Mouse (Mus musculus) adrenal gland, postnatal 36 days (tissue): ENCODE results near the gene Obscn. TPM values are rescaled to one million over a fixed set of nuclear protein-coding genes. Genes with fewer than 3 reads are reported as not detected.

Experiments used
- DNase-seq, 2 experiments: peaks; one replicate each; pipeline ENCODE4 v3.0.0; 2021; ENCODE audit warnings: mixed read lengths in 1 of 2
- total RNA-seq, 2 experiments: library from RNA; stranded (reverse); gene quantifications; 2 replicates each; pipeline ENCODE4 v1.2.3; 2021

Gene Obscn
- total RNA-seq, 2 experiments from 2014 or later = 0.93 to 0.95 TPM

DNA sequence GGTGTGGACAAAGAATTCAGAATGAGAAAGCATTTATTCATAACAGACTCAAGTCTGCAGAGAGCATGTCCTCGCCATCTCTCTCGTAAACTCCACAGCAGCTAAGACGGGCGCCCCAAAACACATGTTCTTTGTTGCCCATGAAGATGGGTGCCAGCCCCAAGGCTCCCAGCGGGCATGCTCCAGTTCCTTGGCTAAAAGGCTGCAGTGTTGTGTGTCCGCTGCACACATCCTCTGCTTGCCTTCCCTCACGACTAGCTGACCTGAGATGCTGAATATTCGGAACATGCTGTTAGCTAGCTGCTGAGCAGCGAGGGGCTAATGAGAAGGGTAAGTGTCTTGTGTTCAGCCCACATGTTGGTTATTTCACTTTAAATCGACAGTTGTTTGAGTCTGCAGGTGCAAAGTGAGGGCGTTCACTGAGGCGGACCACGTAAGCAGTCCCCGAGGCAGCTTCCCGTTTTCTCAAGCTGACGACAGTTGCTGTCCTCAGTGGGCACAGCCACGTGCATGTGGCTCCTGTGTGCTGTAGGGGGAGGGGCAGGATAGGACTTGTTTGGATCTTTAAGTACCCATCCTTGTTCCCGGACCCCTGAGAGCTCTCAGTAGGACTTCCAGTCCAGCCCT, 153.6 kb downstream of the Obscn start:
- no peak for DNase-seq

DNA sequence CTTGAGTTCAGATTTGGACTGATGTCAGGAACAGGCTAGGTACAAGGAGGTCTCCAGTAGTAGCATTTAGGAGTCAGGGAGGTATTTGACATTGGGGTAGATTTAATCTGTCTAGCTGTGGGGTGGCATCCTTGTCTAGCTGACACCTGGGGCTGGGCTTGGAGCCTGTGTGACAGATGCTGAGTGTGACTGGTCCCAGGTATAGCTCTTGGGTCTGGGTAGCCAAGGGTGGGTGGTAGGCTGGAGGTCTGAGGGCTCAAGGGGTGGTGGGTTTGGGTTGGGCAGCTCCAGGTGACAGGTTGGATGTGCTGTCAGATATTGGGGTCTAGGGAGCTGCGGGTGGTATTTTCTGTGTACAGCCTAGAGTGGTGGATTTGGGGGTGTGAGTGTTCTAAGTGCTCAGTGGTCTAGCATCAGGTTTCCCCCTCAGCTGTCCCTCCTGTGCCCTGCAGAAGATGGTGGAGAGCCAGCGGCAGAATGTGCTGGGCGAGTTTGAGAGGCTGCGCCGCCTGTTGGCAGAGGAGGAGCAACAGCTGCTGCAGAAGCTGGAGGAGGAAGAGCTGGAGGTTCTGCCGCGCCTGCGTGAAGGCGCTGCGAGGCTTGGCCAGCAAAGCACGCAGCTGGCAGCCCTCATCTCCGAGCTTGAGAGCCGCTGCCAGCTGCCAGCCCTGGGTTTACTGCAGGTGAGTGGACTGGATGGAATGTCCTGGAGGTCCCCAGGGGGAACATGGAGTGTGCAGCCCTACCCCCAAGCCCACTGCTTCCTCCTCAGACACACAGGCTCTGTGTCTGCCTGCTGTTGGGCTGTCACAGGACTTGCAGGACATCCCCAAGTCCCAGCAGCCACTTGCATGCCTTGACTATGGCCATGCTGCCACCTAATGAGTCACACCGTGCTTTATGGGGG, 154.4 kb downstream of the Obscn start:
- peak; percentile 50 to 77 for DNase-seq

DNA sequence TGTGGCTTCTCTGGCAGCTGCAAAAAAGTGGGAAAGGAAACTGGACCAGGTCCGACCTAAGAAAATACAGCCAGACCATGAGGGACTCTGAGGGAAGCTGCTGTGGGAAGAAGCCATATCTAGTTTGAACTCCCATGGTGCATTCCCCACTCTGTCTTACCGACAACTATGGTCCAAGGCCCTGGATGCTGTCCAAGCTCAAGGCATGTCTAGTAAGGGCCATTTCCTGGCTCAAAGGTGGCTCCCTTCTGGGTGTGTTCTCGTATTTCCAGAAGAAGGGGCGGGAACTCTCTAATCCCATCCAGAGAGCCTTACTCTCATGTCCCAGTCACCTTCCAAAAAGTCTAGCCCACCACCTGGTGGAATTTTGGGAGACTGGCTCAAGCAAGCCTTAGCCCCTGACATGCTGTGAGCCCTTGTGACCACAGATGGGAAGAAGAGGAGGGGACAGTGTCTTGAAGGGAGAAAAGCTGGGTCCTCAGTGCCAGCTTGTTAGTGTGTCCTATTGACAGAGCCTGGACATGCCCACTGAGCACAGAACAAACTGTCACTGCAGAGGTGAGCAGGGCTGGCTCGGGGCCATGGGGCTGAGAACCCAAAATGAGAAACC, 155.7 kb downstream of the Obscn start:
- peak; percentile 42 to 54 for DNase-seq

DNA sequence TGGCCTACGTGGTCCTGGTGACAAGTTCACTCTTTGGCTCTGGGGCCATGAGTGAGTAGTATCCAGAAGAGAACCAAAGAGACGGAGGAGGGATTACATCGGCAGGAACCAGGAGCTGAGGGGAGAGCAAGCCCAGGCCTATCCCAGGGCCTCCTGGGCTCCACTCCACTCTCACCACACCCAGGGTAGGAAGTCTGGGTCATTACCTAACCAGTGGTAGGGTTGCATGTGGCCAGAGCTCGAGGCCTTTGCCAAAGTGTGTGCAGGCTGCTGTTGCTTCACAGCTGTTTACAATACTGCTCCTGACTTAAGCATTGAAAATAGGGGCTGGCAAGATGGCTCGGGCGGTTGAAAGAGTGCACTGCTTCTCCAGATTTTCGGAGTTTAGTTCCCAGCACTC, 156.5 kb downstream of the Obscn start:
- DNase-seq = peak in 1 of 2 experiments; percentile 25

DNA sequence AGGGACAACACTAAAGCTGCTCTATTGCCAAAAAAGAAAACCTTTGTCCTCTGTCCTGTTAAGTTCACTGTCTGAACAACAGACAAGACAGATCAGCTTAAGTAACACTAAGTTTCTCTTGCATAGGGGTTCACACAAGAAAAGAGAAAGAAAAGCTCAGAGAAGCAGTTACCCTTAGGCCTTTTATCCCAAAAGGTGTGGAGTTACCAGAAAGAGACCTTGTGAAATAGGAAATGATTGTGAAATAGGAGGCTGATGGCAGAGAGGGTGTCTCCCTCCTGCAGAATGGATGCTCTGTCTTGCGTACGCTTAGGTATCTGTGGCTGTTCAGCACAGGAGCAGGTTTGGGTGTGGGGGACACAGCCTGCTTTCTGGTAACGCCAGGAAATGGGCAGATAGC, 157.0 kb downstream of the Obscn start:
- DNase-seq = no peak

DNA sequence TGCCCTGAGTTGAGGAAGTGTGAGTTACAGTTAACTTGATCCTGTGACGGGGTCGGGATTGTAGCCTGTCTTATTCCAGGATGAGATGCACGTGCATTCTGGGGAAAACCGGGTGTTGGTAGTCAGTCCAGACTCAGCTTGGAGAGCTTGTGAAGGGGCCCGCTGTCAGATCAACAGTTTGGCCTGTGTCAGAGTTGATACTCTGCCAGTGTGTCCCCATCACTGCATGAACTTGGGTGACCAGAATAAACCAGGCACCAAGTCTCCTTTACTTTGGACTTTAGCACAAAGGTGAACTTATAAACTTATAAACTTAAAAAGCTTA, 157.5 kb downstream of the Obscn start:
- DNase-seq = no peak

DNA sequence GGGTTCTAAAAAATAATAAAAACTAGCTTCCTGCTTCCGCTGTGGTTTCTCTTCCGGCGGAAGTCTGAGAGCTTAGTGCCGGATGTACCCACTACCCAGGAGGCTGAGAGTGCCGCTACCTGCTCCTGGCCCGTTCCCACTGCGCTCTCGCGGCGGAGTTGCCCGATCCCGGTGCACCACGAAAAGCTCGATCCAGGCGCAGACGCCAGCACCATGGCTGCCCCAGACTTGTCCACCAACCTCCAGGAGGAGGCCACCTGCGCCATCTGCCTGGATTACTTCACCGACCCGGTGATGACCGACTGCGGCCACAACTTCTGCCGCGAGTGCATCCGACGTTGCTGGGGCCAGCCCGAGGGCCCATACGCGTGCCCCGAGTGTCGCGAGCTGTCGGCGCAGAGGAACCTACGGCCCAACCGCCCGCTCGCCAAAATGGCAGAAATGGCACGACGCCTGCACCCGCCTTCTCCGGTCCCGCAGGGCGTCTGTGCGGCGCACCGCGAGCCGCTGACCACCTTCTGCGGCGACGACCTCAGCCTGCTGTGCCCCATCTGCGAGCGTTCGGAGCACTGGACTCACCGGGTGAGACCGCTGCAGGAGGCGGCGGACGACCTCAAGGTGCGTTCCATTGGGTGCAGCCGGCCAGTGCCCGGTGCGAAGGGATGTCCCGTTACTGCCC, 158.0 kb downstream of the Obscn start, which contains the start of gene Trim11:
Gene Trim11, plus strand, starts transcription at position 67 of the 679 bp plus-strand sequence.
- peak; percentile 68 to 77 for DNase-seq

DNA sequence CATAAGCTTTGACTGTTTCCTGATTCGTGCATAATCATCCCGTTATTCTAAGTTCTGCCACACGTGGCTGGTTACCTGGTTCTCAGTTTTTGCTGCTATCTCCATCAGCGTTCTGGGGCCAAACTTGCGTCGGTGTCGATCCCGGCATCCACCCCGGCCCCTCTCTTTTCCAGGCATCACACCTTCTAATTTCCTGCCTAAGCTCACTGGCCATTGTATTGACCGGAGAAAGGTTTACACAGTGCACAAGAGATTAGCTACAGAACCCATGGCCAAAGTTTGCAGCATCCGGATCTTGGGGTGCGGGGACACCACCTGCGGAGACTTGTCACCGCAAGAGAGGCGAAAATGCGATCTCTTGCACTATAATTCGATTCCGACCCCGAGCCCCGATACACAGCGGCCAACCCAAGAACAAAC, 158.6 kb downstream of the Obscn start:
- DNase-seq = no peak

DNA sequence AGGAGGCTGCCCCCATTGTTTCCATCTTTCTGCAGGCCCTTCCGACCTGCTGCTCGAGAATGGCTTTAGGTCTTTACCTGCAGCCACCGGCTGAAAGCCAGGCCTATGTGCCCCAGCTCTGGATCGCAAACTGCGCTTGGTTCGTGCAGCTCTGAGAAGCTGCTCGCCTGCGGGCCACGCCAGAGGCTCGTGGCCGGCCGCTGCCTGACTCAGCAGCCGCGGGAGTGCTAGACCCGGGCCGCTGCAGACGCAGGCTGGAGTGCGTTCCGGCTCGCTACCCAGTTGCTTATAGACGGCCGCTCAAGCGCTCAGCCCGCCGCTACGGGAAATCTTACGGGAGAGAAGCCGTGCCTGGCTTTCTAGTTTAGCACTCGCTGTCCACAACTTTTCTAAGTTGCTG, 159.1 kb downstream of the Obscn start:
- peak; percentile 61 to 69 for DNase-seq

DNA sequence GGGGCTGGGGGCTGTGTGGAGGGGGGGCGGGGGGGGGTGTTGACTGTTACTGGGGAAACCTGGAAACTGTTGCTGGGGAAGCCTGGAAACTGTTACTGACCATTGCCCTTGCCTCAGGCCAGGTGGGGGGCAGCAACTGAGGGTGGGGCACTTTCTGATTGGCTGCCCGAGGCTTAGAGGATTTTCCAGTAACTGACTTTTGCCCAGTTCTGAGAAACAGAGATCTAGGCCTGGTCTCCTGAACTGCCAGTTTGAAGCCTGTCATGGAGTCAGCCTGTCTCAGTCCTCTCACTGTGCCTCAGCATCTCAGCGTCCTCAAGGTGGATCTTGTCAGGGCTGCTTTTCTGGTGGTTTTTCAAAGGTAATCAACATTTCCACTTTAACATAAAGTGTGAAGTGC, 161.8 kb downstream of the Obscn start:
- DNase-seq = no peak

DNA sequence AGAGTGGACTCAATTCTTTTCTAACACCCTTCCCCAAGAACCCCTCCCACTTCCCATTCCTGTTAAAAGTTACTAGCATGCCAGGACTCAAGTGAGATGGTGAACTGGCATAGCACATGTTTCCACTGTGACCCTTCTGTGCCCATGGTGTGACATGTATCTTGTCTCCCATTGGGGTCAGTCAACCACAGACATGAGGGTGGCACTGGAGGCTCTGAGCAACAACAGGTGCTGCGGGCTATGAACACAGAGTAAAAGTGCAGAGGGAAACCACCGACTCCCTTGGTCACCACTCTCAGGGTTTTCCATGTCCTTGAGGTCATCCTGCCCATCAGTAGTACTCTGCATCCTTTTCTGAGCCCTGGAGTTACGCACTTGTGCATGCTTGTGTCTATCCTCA, 164.4 kb downstream of the Obscn start:
- no peak for DNase-seq

DNA sequence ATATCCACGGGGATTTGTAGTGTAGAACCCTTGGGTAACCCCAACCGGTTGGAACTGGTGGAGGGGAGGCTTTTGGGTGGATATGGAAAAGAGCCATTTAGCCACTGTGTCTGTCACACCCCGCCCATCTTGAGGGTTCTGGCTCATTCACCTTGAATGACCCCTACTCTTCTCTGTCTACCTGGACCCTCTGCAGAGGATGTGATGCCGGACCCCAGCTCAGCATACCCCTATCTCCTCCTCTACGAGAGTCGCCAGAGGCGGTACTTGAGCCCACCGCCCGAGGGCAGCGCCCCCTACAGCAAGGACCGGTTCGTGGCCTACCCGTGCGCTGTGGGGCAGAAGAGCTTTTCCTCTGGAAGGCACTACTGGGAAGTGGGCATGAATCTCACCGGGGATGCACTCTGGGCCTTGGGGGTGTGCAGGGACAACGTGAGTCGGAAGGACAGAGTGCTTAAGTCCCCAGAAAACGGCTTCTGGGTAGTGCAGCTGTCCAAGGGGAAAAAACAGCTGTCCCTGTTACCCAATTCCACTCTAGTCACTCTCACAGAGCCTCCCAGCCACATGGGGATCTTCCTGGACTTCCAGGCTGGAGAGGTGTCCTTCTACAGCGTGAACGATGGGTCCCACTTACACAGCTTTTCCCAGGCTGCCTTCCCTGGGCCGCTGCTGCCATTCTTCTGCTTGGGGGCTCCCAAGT, 165.2 kb downstream of the Obscn start:
- DNase-seq = no peak

DNA sequence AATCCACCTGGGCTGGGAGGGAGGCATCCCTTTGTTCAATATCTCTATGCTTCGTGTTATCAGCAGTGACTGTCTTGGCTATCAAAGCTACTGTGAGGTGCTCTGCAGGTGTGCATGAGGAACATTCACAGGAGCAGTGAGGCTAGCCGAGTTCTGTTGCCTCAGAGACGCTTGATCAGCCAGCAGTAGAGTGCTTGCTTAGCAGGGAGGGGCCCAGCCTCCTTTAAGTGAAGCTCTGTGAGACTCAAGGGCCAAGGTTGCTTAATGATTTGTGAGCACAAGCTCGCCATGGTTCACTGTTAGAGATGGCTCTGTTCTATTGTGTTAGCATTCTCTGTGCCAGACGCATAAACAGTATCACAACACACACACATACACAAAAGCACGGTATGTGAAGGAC, 166.5 kb downstream of the Obscn start:
- DNase-seq = peak in 1 of 2 experiments; percentile 34

DNA sequence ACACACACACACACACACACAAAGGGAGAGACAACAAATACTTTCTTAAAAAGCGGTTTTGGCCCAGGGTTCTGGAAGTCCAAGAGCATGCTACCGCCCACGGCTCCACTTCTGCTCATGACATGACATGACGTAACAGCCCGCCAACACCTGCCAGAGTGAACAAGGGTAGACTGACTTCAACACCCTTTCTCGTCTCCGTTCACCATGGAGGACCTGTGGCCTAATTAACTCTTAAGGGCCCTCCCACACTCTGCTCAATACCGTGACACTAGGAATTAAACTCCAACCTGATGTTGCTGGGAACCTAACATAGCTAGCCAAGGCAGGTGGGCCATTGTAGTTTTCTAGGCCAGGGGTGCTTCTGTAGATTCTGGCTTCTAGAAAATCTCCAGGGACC, 167.2 kb downstream of the Obscn start:
- no peak for DNase-seq

DNA sequence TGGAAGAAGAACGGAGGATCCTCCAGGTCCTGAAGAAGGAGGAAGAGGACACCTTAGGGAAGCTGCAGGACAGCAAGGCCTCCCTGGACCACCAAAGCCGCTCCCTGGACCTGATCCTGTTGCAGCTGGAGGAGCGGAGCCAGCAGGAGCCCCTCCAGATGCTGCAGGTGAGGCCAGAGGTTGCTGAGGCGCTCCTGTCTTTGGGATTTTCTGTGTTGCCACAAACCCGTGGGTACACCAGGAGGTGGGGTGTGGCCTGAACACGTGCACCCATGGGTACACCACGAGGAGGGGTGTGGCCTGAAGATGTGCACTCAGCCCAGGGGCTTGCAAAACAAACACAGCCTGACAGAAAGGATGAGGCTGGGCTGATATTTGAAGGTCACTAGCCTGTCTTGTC, 167.7 kb downstream of the Obscn start:
- DNase-seq = no peak

DNA sequence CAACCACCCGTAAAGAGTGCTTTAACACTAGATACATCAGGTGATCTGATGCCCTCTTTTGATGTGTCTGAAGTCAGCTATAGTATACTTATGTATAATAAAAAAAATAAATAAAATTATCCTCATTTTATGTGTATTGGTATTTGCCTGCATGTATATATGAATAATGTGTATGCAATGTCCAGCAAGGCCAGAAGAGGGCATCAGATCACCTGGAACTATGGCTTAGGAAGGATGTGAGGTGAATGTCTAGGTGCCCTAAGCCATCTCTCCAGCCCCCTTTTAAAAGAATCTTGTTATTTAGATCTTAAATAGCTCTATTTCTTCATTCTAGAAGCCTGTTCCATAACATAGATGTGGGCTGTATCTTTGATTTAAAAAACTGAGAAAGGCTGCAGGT, 168.9 kb downstream of the Obscn start:
- peak in 1 of 2 experiments; percentile 23 for DNase-seq

DNA sequence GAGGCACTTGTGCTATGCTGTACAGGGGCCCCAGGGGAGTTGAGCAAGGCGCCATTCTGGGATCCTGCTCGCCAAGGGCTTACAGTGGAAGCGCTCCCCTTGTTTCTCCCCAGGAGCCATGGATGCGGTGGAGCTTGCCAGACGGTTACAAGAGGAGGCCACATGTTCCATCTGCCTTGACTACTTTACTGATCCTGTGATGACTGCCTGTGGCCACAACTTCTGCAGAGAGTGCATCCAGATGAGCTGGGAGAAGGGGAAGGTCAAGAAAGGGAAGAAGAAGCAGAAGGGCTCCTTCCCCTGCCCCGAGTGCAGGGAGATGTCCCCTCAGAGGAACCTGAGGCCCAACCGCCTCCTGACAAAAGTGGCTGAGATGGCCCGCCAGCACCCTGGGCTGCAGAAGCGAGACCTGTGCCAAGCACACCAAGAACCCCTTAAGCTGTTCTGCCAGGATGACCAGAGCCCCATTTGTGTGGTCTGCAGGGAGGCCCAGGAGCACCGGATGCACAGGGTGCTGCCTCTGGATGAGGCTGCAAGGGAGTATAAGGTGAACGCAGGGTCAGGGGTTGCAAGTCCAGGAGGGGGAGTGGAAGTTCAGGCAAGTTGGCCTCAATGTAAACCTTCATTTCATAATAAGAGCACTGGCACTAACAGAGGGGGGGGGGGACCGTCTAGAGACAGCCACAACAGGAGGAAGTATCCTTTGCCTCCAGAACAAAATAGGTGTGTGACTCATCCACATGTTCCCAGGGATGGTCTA, 171.0 kb downstream of the Obscn start:
- peak in 1 of 2 experiments; percentile 26 for DNase-seq

DNA sequence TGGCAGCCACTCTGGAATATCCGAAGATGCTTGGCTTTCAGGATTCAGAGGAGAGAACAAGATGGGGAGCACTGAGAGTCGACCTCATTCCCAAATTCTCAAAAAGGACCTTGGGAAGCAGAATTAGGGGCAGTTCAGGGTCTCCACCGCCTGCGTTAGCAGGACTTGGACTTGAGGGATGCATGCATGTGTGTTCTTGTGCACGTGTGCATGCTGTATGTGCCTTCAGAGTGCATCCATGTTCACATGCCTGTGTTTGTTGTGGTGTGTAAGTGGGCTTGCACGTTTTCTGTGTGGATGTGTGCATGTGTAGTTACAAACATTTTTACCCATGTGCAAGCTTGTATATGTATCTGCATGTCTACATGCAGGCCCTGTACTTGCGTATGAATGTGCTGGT, 172.0 kb downstream of the Obscn start:
- DNase-seq = no peak

DNA sequence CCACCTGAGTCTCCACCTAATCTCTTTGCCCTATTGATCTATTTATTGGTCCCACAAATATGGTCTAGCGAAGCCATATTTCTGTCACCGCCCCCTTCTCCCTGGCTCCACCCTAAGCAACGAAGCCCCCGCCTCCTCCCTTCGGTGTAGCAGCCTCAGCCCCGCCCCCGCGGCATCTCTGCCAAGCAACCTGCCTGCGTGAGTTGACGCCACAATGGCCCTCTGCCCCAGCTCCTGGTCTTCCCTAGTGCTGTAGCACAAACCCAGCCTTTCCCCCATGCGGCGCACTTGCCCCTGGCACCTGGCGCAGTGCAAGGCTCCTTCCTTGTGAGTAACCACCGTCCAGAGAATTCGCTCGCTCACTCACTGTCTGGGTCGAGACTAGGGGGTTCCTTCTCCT, 172.7 kb downstream of the Obscn start:
- peak; percentile 42 to 76 for DNase-seq

DNA sequence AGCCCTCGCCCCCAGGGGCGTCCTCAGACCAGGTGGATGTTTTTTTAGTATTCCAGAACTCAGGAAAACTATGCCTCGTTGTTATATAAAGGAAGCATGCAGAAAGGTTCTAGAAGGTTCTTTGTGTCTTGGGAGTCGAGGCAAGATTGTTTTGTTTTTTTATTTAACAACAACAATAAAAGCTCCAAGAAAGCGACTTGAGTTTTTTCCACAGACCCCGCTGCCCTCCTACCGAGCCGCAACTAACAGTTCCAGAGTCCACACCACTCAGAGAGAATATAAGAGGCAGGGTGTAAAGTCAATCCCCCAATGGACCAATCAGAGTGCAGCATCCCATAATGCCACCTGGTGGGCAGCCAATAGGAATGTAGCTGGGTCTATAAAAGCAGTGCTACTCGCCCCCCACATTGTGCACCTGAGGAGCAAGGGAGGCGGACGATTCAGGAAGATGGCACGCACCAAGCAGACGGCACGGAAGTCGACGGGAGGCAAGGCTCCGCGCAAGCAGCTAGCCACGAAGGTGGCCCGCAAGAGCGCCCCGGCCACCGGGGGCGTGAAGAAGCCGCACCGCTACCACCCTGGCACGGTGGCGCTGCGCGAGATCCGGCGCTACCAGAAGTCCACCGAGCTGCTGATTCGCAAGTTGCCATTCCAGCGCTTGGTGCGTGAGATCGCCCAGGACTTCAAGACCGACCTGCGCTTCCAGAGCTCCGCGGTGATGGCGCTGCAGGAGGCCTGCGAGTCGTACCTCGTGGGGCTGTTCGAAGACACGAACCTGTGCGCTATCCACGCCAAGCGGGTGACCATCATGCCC, 174.6 kb downstream of the Obscn start:
- DNase-seq = no peak
